Mouse (Mus musculus) E14TG2a.4 (cell line): Measurements from ENCODE around the gene Mapk9.

Experiments used
- CTCF ChIP-seq: conservative IDR thresholded peaks from 2 replicates; pipeline ENCODE4 v1.5.1; 2014; ENCODE audit warnings: low read length
- POU5F1 ChIP-seq: IDR thresholded peaks from 2 replicates; pipeline ENCODE4 v1.6.1; 2014; ENCODE audit warnings: low read length, borderline replicate concordance

- TF ChIP-seq CTCF (no peak), POU5F1 (no peak)
Observed at GRCm38 (mm10) chr11:49832962-49833361, 13.6 kb upstream of the Mapk9 start.
